Mouse (Mus musculus): ENCODE data around the gene Myo5a. TPM values are rescaled to one million over a fixed set of nuclear protein-coding genes. Genes with fewer than 3 reads are reported as not detected.

Myo5a gene
- 1.4 and 1.6 TPM in 2 replicates for polyA plus RNA-seq (2015; fragmentation: Nextera tagmentation; extraction: Ambion mirVana)

DNA sequence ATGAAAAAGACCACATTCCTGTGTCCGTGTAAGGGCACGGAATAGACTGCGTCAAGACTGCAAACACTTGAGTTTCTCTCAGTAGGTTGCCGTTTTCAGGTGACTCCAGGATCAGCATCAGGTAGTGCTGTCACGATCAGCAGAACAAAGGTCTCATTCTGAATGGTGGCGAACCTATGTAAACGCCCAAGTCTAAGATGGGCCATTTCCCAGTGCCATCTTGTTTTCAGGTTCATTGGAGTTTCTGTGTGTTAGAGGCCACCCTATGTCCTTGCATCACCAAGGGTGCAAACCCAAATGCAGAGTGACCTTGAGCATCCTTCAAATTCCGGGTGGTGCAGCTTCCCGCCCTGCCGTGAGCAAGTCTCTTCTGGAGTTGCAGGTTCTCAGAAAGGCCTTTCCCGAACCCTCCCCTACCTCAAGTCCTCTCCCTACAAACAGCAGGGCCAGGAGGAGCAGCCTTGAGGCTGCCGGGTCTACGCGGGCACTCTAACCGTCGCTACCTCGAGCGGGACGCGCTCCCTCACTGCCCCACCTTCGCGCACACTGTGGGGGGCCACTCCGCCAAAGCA lies at the start of gene Myo5a:
Myo5a (plus strand) TSS at position 559 of the 572 bp plus-strand sequence.
- peak within 1 kb of the TSS; percentile 71 for H3K4me3 ChIP-seq (ENCODE audit: low read depth, low read length)
- H3K9ac ChIP-seq (ENCODE audit: low read depth, low read length), result peak within 1 kb of the TSS; percentile 67
- WGBS (ENCODE audit: insufficient replicate concordance), result 24% methylated on average over 23 of the region's 23 CpGs
- H3K27me3 ChIP-seq (ENCODE audit: control insufficient read depth, insufficient read depth, low read depth, low read length), result peaks cover 32% of the 10 kb centered on the region
- ATAC-seq (ENCODE audit: low read depth), result no peak
- peak within 1 kb of the TSS; percentile 29; the same call in 1 of the 2 replicates for H3K27ac ChIP-seq (ENCODE audit: low read length)
- no peaks in the 10 kb centered on the region for H3K36me3 ChIP-seq (ENCODE audit: control insufficient read depth, insufficient read depth)
- no peaks in the 10 kb centered on the region for H3K9me3 ChIP-seq (replicated peaks; ENCODE audit: control insufficient read depth, low read length)
- H3K4me1 ChIP-seq (ENCODE audit: control insufficient read depth, low read depth, low read length), result peaks cover 14% of the 10 kb centered on the region
- peak within 1 kb of the TSS; percentile 90 for H3K4me2 ChIP-seq (ENCODE audit: low read depth, low read length)

DNA sequence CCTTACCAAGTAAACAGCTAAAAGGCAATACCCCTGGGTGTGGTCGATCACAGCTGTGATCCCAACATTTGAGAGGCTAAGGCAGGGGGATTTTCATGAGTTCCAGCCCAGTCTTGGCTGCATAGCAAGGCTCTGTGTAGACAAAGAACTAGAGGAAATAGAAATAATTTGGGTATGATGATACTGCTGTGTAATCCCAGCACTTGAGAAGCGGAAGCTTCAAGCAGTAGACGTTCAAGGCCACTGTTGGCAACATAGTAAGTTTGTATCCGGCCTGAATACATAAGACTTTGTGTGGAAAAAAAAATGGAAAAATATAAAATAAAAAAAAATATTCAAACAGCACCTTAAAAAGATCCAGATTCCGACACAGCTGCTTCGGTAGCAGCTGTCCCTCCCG lies 48.3 kb upstream of the Myo5a start:
- Histone ChIP-seq H3K4me1 (ENCODE audit: control insufficient read depth, low read depth, low read length) (peaks cover 4% of the 10 kb centered on the region; the same call in 1 of the 2 replicates), H3K9me3 (replicated peaks; ENCODE audit: control insufficient read depth, low read length) (no peaks in the 10 kb centered on the region), H3K4me3 (ENCODE audit: low read depth, low read length) (no peak overlapping the region), H3K36me3 (ENCODE audit: control insufficient read depth, insufficient read depth) (no peaks in the 10 kb centered on the region), H3K27ac (ENCODE audit: low read length) (no peak overlapping the region), H3K4me2 (ENCODE audit: low read depth, low read length) (no peak overlapping the region), H3K9ac (ENCODE audit: low read depth, low read length) (no peak overlapping the region), H3K27me3 (ENCODE audit: control insufficient read depth, insufficient read depth, low read depth, low read length) (no peaks in the 10 kb centered on the region)
- no peak for ATAC-seq (ENCODE audit: low read depth)
- WGBS (ENCODE audit: insufficient replicate concordance), result 72% methylated on average over 7 of the region's 7 CpGs

DNA sequence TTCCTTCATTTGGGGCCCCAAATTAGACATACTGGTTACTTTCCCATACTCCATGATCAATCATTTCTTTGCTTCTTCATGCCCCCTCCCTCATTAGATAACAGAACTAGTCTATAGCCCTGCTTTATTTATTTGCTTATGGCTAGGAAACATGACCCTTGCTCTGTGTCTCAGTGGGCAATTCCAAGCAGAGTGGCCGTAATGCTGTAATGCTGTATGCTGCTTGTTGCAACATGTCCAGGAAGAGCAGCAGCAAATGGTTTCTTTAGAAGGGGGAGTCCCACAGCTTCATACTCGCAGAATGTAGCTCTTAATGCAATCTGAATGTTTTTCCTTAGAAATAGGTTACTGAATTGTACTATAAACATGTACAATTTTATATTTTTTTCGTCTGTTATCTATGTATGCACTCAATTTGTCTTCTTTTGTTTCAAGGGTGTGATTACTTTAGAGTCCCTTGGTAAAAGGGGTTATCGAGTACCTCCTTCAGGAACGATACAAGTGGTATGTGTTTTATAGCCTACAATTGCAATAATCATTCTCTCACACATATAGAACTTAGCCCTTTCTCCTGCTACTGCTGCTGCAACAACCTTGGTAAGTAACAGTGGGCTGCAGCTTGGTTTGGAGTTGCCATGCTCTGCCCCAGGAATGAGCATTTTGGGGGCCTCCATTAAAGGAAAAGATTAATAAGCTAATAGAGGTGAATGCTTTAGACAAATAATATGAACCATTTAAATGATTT lies 47.5 kb upstream of the Myo5a start:
- H3K27ac ChIP-seq (ENCODE audit: low read length), result no peak overlapping the region
- 51% methylated on average over 5 of the region's 5 CpGs for WGBS (ENCODE audit: insufficient replicate concordance)
- H3K36me3 ChIP-seq (ENCODE audit: control insufficient read depth, insufficient read depth), result no peaks in the 10 kb centered on the region
- H3K9ac ChIP-seq (ENCODE audit: low read depth, low read length), result no peak overlapping the region
- no peak overlapping the region for H3K4me3 ChIP-seq (ENCODE audit: low read depth, low read length)
- no peak overlapping the region for H3K4me2 ChIP-seq (ENCODE audit: low read depth, low read length)
- ATAC-seq (ENCODE audit: low read depth), result peak; percentile 87
- H3K27me3 ChIP-seq (ENCODE audit: control insufficient read depth, insufficient read depth, low read depth, low read length), result no peaks in the 10 kb centered on the region
- peaks cover 4% of the 10 kb centered on the region; the same call in 1 of the 2 replicates for H3K4me1 ChIP-seq (ENCODE audit: control insufficient read depth, low read depth, low read length)
- no peaks in the 10 kb centered on the region for H3K9me3 ChIP-seq (replicated peaks; ENCODE audit: control insufficient read depth, low read length)

DNA sequence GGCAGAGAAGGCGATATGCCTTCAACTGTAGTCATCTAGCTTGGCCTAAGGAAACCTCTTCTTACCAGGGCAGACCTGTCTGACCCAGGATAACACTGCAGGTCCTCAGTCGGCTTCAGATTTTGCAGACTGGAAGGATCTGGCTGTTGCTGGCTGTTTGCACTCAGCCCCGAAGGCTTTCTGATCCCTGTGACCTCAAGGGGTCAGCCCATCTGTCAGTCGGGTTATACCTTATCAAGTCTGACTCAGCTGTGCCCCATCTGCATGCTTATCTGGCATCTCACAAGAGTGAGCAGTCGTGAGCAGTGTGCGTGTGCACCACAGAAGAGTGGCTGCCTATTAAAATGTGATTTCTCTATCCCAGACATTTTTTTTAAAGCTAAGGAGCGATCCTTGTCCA lies 46.7 kb upstream of the Myo5a start:
- Histone ChIP-seq H3K36me3 (ENCODE audit: control insufficient read depth, insufficient read depth) (no peaks in the 10 kb centered on the region), H3K9ac (ENCODE audit: low read depth, low read length) (no peak overlapping the region), H3K4me3 (ENCODE audit: low read depth, low read length) (no peak overlapping the region), H3K4me1 (ENCODE audit: control insufficient read depth, low read depth, low read length) (peaks cover 4% of the 10 kb centered on the region; the same call in 1 of the 2 replicates), H3K9me3 (replicated peaks; ENCODE audit: control insufficient read depth, low read length) (no peaks in the 10 kb centered on the region), H3K4me2 (ENCODE audit: low read depth, low read length) (no peak overlapping the region), H3K27me3 (ENCODE audit: control insufficient read depth, insufficient read depth, low read depth, low read length) (no peaks in the 10 kb centered on the region), H3K27ac (ENCODE audit: low read length) (no peak overlapping the region)
- 30% methylated on average over 7 of the region's 7 CpGs for WGBS (ENCODE audit: insufficient replicate concordance)
- ATAC-seq (ENCODE audit: low read depth), result peak; percentile 61

DNA sequence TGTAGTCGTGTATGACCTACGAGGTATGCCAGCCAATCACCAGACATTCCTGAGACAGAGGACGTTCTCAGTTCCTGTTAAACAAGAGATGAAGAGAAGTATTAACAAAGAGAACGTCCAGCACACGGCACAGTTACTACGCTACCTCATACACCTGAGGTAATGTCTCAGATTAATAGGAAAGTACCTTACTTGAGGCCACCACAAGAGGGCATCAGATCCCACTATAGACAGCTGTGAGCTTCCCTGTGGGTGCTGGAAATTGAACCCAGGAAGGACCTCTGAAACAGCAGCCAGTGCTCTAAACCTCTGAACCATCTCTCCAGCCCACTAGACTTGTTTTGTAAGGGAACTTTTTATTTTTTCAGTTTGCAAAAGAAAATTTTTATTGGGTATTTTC lies 45.1 kb upstream of the Myo5a start:
- 59% methylated on average over 6 of the region's 6 CpGs for WGBS (ENCODE audit: insufficient replicate concordance)
- Histone ChIP-seq H3K36me3 (ENCODE audit: control insufficient read depth, insufficient read depth) (no peaks in the 10 kb centered on the region), H3K4me2 (ENCODE audit: low read depth, low read length) (no peak overlapping the region)

DNA sequence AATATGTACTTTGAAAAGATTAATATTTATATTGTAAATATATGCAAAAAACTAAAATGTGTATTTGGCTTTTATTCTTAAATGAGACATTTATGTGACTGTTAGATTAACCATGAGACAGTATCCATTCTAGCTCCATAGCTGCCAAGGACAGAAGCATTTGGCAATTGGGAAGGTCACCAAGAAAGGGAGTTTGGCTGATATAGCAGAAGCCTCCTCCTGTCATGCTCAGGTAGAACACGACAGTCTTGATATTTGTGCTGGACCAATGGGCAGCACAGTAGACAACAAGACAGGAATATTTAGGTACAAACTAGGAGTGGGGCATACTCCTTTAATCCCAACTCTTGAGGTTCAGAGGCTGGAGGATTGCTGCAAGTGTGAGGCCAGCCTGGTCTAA lies 38.4 kb upstream of the Myo5a start:
- Histone ChIP-seq H3K27ac (ENCODE audit: low read length) (no peak overlapping the region), H3K4me3 (ENCODE audit: low read depth, low read length) (no peak overlapping the region), H3K9me3 (replicated peaks; ENCODE audit: control insufficient read depth, low read length) (no peaks in the 10 kb centered on the region), H3K36me3 (ENCODE audit: control insufficient read depth, insufficient read depth) (no peaks in the 10 kb centered on the region), H3K27me3 (ENCODE audit: control insufficient read depth, insufficient read depth, low read depth, low read length) (no peaks in the 10 kb centered on the region), H3K4me2 (ENCODE audit: low read depth, low read length) (no peak overlapping the region), H3K4me1 (ENCODE audit: control insufficient read depth, low read depth, low read length) (no peaks in the 10 kb centered on the region), H3K9ac (ENCODE audit: low read depth, low read length) (no peak overlapping the region)
- ATAC-seq (ENCODE audit: low read depth), result no peak
- 53% methylated on average over 1 of the region's 1 CpGs for WGBS (ENCODE audit: insufficient replicate concordance)

More for the DNA sequence above, 45.1 kb upstream of the Myo5a start:
- H3K9me3 ChIP-seq (replicated peaks; ENCODE audit: control insufficient read depth, low read length), result no peaks in the 10 kb centered on the region
- no peak for ATAC-seq (ENCODE audit: low read depth)
- no peaks in the 10 kb centered on the region for H3K27me3 ChIP-seq (ENCODE audit: control insufficient read depth, insufficient read depth, low read depth, low read length)
- H3K9ac ChIP-seq (ENCODE audit: low read depth, low read length), result no peak overlapping the region
- no peak overlapping the region for H3K4me3 ChIP-seq (ENCODE audit: low read depth, low read length)
- H3K4me1 ChIP-seq (ENCODE audit: control insufficient read depth, low read depth, low read length), result peaks cover 4% of the 10 kb centered on the region; the same call in 1 of the 2 replicates
- no peak overlapping the region for H3K27ac ChIP-seq (ENCODE audit: low read length)

DNA sequence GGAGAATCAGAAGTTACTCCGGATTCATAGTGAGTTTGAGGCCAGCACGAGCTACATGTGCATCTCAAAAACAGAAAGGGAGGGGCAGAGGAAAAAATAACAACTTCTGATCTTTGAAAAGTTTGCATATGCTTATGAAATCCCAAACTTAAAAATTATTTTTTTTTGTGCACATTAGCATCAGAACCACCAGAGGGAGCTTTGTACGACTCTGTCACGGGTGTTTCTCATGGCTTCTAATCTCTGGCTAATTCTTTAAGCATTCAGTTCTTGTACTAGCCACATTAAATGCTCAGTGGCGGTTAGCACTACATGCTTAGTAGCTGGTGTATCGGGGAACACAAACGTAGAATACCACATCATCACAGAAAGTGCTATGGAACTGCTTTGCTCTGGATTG lies 37.7 kb upstream of the Myo5a start:
- WGBS (ENCODE audit: insufficient replicate concordance), result 33% methylated on average over 7 of the region's 7 CpGs

DNA sequence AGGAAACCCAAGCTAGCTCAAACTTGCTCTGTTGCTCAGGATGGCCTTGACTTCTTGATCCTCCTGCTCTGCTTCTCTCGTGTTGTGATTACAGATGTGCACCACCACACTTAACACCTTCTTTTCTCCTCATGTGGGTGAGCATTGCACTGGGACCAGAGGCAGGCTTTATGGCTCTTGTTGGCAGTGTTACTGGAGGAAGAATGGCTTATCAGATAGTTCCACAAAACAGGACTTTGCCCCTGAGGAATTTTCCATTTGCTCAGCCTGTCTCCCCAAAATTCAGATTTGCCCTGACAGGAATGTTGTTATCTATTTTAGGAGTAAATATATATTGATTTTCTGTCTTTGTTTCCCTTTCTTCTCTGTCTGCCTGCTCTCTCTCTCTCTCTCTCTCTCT lies 36.1 kb upstream of the Myo5a start:
- Histone ChIP-seq H3K9me3 (replicated peaks; ENCODE audit: control insufficient read depth, low read length) (no peaks in the 10 kb centered on the region), H3K9ac (ENCODE audit: low read depth, low read length) (no peak overlapping the region), H3K27me3 (ENCODE audit: control insufficient read depth, insufficient read depth, low read depth, low read length) (no peaks in the 10 kb centered on the region), H3K27ac (ENCODE audit: low read length) (0 out of 2 replicates have a peak overlapping the region, but pooled peaks have one; percentile 17), H3K4me2 (ENCODE audit: low read depth, low read length) (no peak overlapping the region), H3K4me1 (ENCODE audit: control insufficient read depth, low read depth, low read length) (peaks cover 5% of the 10 kb centered on the region), H3K4me3 (ENCODE audit: low read depth, low read length) (no peak overlapping the region), H3K36me3 (ENCODE audit: control insufficient read depth, insufficient read depth) (no peaks in the 10 kb centered on the region)
- WGBS (ENCODE audit: insufficient replicate concordance), result 34% methylated on average over 1 of the region's 1 CpGs
- ATAC-seq (ENCODE audit: low read depth), result no peak

More for the DNA sequence above, 37.7 kb upstream of the Myo5a start:
- no peaks in the 10 kb centered on the region for H3K36me3 ChIP-seq (ENCODE audit: control insufficient read depth, insufficient read depth)
- no peak overlapping the region for H3K9ac ChIP-seq (ENCODE audit: low read depth, low read length)
- no peaks in the 10 kb centered on the region for H3K4me1 ChIP-seq (ENCODE audit: control insufficient read depth, low read depth, low read length)
- no peak for ATAC-seq (ENCODE audit: low read depth)
- no peak overlapping the region for H3K27ac ChIP-seq (ENCODE audit: low read length)
- no peak overlapping the region for H3K4me3 ChIP-seq (ENCODE audit: low read depth, low read length)
- H3K9me3 ChIP-seq (replicated peaks; ENCODE audit: control insufficient read depth, low read length), result no peaks in the 10 kb centered on the region
- H3K27me3 ChIP-seq (ENCODE audit: control insufficient read depth, insufficient read depth, low read depth, low read length), result no peaks in the 10 kb centered on the region
- no peak overlapping the region for H3K4me2 ChIP-seq (ENCODE audit: low read depth, low read length)

DNA sequence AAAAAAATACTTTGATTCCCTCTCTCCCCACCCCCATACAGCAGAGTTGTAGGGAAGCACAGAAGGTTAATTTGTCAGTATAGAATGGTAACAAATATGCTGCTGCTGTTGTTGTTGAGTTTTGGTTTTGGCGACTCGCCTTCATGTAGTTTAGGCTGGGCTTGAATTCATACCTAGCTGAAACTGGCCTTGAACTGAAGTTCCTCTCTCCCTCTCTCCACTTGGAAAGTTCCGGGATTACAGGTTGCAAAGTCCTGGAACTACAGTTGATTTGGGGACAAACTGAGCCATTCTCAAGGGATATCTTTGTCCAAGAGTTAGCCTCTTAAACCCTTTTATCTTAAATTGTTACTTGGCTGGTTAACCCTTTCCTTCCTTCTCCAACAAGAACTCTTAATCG lies 34.9 kb upstream of the Myo5a start:
- WGBS (ENCODE audit: insufficient replicate concordance), result 64% methylated on average over 4 of the region's 4 CpGs
- Histone ChIP-seq H3K4me2 (ENCODE audit: low read depth, low read length) (no peak overlapping the region), H3K27ac (ENCODE audit: low read length) (no peak overlapping the region), H3K36me3 (ENCODE audit: control insufficient read depth, insufficient read depth) (no peaks in the 10 kb centered on the region), H3K27me3 (ENCODE audit: control insufficient read depth, insufficient read depth, low read depth, low read length) (no peaks in the 10 kb centered on the region), H3K4me3 (ENCODE audit: low read depth, low read length) (no peak overlapping the region), H3K4me1 (ENCODE audit: control insufficient read depth, low read depth, low read length) (peaks cover 8% of the 10 kb centered on the region), H3K9ac (ENCODE audit: low read depth, low read length) (no peak overlapping the region), H3K9me3 (replicated peaks; ENCODE audit: control insufficient read depth, low read length) (no peaks in the 10 kb centered on the region)
- no peak for ATAC-seq (ENCODE audit: low read depth)
